Mouse (Mus musculus) thymus, adult 2 months (tissue): Measurements from ENCODE around the gene Ncoa7. TPM values are rescaled to one million over a fixed set of nuclear protein-coding genes. Genes with fewer than 3 reads are reported as not detected.

Source experiments
- DNase-seq: peaks from one replicate; pipeline ENCODE4 v3.0.0; 2021
- H3K27ac ChIP-seq: fragments of 200-500 bp; 2 replicates; pipeline ENCODE4 v1.5.1; 2012; ENCODE audit warnings: low read length, control low read depth; ENCODE audit not compliant: control insufficient read depth, insufficient read depth
- H3K27me3 ChIP-seq: fragments of 200-500 bp; 2 replicates; pipeline ENCODE4 v1.6.1; 2012; ENCODE audit warnings: mild to moderate bottlenecking, low read length, moderate library complexity, mixed read lengths; ENCODE audit not compliant: control insufficient read depth, insufficient read depth
- H3K36me3 ChIP-seq: fragments of 200-500 bp; 2 replicates; pipeline ENCODE4 v1.6.1; 2012; ENCODE audit warnings: mild to moderate bottlenecking, low read length, moderate library complexity; ENCODE audit not compliant: control insufficient read depth, insufficient read depth
- H3K4me1 ChIP-seq: fragments of 200-500 bp; replicated peaks from 2 replicates; pipeline ENCODE4 v1.6.1; 2012; ENCODE audit warnings: low read length; ENCODE audit not compliant: control insufficient read depth, insufficient read depth
- H3K4me3 ChIP-seq: fragments of 200-500 bp; 2 replicates; pipeline ENCODE4 v1.5.1; 2012; ENCODE audit warnings: mild to moderate bottlenecking, low read length, control low read depth, moderate library complexity; ENCODE audit not compliant: control insufficient read depth, insufficient read depth
- CTCF ChIP-seq: fragments of 200-500 bp; IDR thresholded peaks from 2 replicates; pipeline ENCODE4 v1.5.1; 2012; ENCODE audit warnings: mild to moderate bottlenecking, control low read depth, low read length, moderate library complexity, borderline replicate concordance; ENCODE audit not compliant: control insufficient read depth, poor library complexity, insufficient read depth; ENCODE audit errors: extremely low read depth
- POLR2A ChIP-seq: fragments of 200-500 bp; IDR thresholded peaks from 2 replicates; pipeline ENCODE4 v1.6.1; 2012; ENCODE audit warnings: mild to moderate bottlenecking, low read length, control low read depth, moderate library complexity; ENCODE audit not compliant: control insufficient read depth, poor library complexity, insufficient read depth; ENCODE audit errors: extremely low read depth
- WGBS: fragments of 180-500 bp; shearing (Covaris S2); methylation state at CpG from one replicate; pipeline ENCODE4 v1.1.7; 2018; 5-methylcytosine and 5-hydroxymethylcytosine counted together
- polyA plus RNA-seq: library from polyadenylated mRNA; depleted of rRNA; stranded (reverse); fragments of >200 nt; gene quantifications from 2 replicates; pipeline ENCODE4 v1.2.3, GENCODE M21; 2012; rRNA removed

Gene Ncoa7
- polyA plus RNA-seq, 1 experiment, result 7.7 TPM

GRCm38 (mm10) chr10:30609614-30610013 is 193.5 kb downstream of the Ncoa7 start:
- H3K4me1 ChIP-seq, result no peaks in the 10 kb centered on the region
- TF ChIP-seq CTCF (no peak), POLR2A (no peak)
- H3K36me3 ChIP-seq, result peaks cover 4% of the 10 kb centered on the region; the same call in 1 of the 2 replicates
- DNase-seq, result no peak
- H3K27me3 ChIP-seq, result no peaks in the 10 kb centered on the region
- H3K27ac ChIP-seq, result no peak overlapping the region
- no peak overlapping the region for H3K4me3 ChIP-seq

DNA sequence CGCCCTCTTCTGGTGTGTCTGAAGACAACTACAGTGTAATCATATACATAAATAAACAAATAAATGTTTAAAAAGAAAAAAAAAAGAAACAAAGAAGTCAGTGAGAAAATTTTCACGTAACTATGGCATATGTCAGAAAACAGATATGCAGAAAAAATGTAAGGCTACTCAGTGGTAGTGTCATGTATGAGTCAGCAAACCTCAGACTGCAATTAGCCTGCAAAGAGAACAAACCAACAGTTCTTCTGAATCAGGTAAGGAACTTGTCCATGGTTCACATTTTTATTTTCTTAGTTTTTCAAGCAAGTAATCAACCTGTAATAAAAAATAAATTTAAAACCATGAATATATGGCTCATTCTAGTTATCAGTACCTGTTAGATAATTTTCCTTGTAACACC is 195.0 kb downstream of the Ncoa7 start:
- no peaks in the 10 kb centered on the region for H3K4me1 ChIP-seq
- no peak for TF ChIP-seq CTCF
- TF ChIP-seq POLR2A, result no peak
- DNase-seq, result no peak
- peaks cover under 1% of the 10 kb centered on the region; the same call in 1 of the 2 replicates for H3K36me3 ChIP-seq
- no peaks in the 10 kb centered on the region for H3K27me3 ChIP-seq
- no peak overlapping the region for H3K4me3 ChIP-seq
- WGBS, result 92% methylated on average over 2 of the region's 2 CpGs
- H3K27ac ChIP-seq, result no peak overlapping the region

DNA sequence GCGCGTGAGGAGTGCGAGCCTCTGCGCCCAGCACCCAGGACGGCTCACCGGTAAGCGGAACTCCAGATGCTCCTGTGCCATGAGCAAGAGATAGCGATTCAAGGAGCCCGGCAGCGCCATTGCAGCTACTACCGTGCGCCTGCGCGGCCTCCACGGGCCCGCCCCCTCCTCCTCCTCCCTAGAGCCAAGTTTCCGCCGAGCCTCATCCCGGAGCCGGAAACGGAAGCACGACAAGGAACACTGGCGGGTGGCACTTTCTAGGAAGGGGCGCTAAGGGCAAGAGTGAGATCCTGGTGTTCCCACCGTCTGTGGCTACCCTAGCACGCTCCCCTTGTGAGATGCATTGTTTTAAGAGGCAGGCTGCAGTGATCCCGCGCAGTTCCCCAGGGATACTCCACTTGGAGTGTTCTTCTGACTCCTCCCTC is 202.6 kb downstream of the Ncoa7 start, which contains the start of gene Trmt11:
Gene Trmt11 (minus strand): TSS at position 208 of the 425 bp plus-strand sequence.
- no peak for TF ChIP-seq CTCF
- TF ChIP-seq POLR2A, result 0 out of 2 replicates have a peak, but pooled peaks have one; percentile 51
- Histone ChIP-seq H3K4me3 (peak within 1 kb of the TSS; percentile 60), H3K27me3 (no peaks in the 10 kb centered on the region), H3K36me3 (no peaks in the 10 kb centered on the region), H3K27ac (peak within 1 kb of the TSS; percentile 37; the same call in 1 of the 2 replicates), H3K4me1 (peaks cover 2% of the 10 kb centered on the region; the same call in 1 of the 2 replicates)
- DNase-seq, result peak; percentile 88
- 1% methylated on average over 28 of the region's 28 CpGs for WGBS

GRCm38 (mm10) chr10:30600094-30600534 is 203.0 kb downstream of the Ncoa7 start:
- DNase-seq, result no peak
- H3K27ac ChIP-seq, result peak overlapping the region; percentile 12; the same call in 1 of the 2 replicates
- peak overlapping the region; percentile 60 for H3K4me3 ChIP-seq
- WGBS, result under 1% methylated on average over 27 of the region's 27 CpGs
- H3K27me3 ChIP-seq, result no peaks in the 10 kb centered on the region
- no peaks in the 10 kb centered on the region for H3K36me3 ChIP-seq
- H3K4me1 ChIP-seq, result peaks cover 2% of the 10 kb centered on the region; the same call in 1 of the 2 replicates
- TF ChIP-seq CTCF (no peak), POLR2A (no peak)

- TF ChIP-seq POLR2A (no peak), CTCF (no peak)
- Histone ChIP-seq H3K27me3 (no peaks in the 10 kb centered on the region), H3K4me1 (no peaks in the 10 kb centered on the region), H3K4me3 (no peak overlapping the region), H3K27ac (no peak overlapping the region), H3K36me3 (peaks cover 3% of the 10 kb centered on the region; the same call in 1 of the 2 replicates)
- WGBS, result 83% methylated on average over 5 of the region's 5 CpGs
- DNase-seq, result no peak
These were observed 216.1 kb downstream of the Ncoa7 start for GRCm38 (mm10) chr10:30587037-30587436.

GRCm38 (mm10) chr10:30585691-30586090 is 217.4 kb downstream of the Ncoa7 start:
- Histone ChIP-seq H3K4me3 (no peak overlapping the region), H3K36me3 (peaks cover 3% of the 10 kb centered on the region; the same call in 1 of the 2 replicates), H3K27ac (no peak overlapping the region), H3K27me3 (no peaks in the 10 kb centered on the region), H3K4me1 (no peaks in the 10 kb centered on the region)
- no peak for TF ChIP-seq CTCF
- no peak for TF ChIP-seq POLR2A
- no peak for DNase-seq
- WGBS, result 98% methylated on average over 1 of the region's 1 CpGs

Other genes with a start within 250 kb of the Ncoa7 start
- 1.4 and 1.7 TPM in 2 replicates for gene Trmt11, start 202.6 kb downstream of the Ncoa7 start, polyA plus RNA-seq
- gene Hint3, start 173.7 kb downstream of the Ncoa7 start, polyA plus RNA-seq, result 7.7 and 8.8 TPM in 2 replicates
- 3.6 and 4.9 TPM in 2 replicates for gene Hey2, start 39.5 kb upstream of the Ncoa7 start, polyA plus RNA-seq